Mouse (Mus musculus) kidney, embryonic 16.5 days (tissue): ENCODE data around the gene Slc4a3. TPM values are rescaled to one million over a fixed set of nuclear protein-coding genes. Genes with fewer than 3 reads are reported as not detected.
A peak's percentile ranks its signal among the peaks of the same experiment; 100 is the strongest.

ENCODE experiments used
- ATAC-seq: fragments of 200-750 bp; cut with Nextera tagmentation; 2 replicates; pipeline ENCODE4 v1.8.0; 2017; ENCODE audit warnings: moderate TSS enrichment; ENCODE audit not compliant: low FRiP score, low TSS enrichment
- H3K27ac ChIP-seq: fragments of 300-500 bp; sonication (generic); 2 replicates; pipeline ENCODE4 v1.5.1; 2014; ENCODE audit warnings: low read length
- H3K27me3 ChIP-seq: fragments of 300-500 bp; sonication (generic); 2 replicates; pipeline ENCODE4 v1.6.1; 2014; ENCODE audit warnings: low read length, control low read depth, mixed read lengths; ENCODE audit not compliant: insufficient read depth
- H3K36me3 ChIP-seq: fragments of 300-500 bp; sonication (generic); 2 replicates; pipeline ENCODE4 v1.6.1; 2014; ENCODE audit warnings: low read length, control low read depth, mixed read lengths; ENCODE audit not compliant: insufficient read depth
- H3K4me1 ChIP-seq: fragments of 300-500 bp; sonication (generic); 2 replicates; pipeline ENCODE4 v1.6.1; 2014; ENCODE audit warnings: low read length, control low read depth, mixed read lengths; ENCODE audit not compliant: insufficient read depth
- H3K4me2 ChIP-seq: fragments of 300-500 bp; sonication (generic); replicated peaks from 2 replicates; pipeline ENCODE4 v1.6.1; 2014; ENCODE audit warnings: low read depth, low read length
- H3K4me3 ChIP-seq: fragments of 300-500 bp; sonication (generic); 2 replicates; pipeline ENCODE4 v1.5.1; 2014; ENCODE audit warnings: mild to moderate bottlenecking, low read length
- H3K9ac ChIP-seq: fragments of 300-500 bp; sonication (generic); replicated peaks from 2 replicates; pipeline ENCODE4 v1.6.1; 2014; ENCODE audit warnings: low read length
- H3K9me3 ChIP-seq: fragments of 300-500 bp; sonication (generic); 2 replicates; pipeline ENCODE4 v1.6.1; 2016; ENCODE audit warnings: low read length, control low read depth
- WGBS: fragments of 180-500 bp; shearing (Covaris S2); extraction: QIAGEN DNeasy Blood & Tissue Kit; methylation state at CpG from one replicate; pipeline ENCODE4 v1.1.7; 2014; 5-methylcytosine and 5-hydroxymethylcytosine counted together
- polyA plus RNA-seq: library from polyadenylated mRNA; unstranded; fragments of >200 nt; fragmentation: Nextera tagmentation; extraction: Ambion mirVana; gene quantifications from 2 replicates; pipeline ENCODE4 v1.2.1, GENCODE M21; 2015

The Slc4a3 gene
- polyA plus RNA-seq, 1 experiment from 2014 or later = 24.9 TPM

DNA sequence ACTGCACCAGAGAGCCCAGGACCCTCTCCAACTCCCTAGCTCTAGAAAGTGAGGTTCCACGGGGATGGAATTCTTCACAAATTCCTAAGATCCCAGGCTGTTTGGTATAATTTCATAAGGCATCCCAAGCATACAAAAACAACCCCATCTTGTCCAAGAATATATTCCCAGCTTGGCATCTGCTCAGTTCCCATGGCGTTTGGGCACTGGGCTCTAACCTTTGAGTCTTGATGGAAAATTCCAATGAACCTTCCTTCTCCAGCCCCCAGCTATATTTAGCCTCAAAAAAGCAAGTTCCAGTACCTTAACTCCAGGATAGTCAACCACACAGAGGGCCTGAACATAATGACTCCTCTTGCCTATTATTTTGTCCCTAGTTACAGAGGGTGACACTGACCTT, 43.9 kb downstream of the Slc4a3 start:
- no peak for ATAC-seq
- no peaks in the 10 kb centered on the region for H3K27me3 ChIP-seq
- H3K4me1 ChIP-seq = no peaks in the 10 kb centered on the region

DNA sequence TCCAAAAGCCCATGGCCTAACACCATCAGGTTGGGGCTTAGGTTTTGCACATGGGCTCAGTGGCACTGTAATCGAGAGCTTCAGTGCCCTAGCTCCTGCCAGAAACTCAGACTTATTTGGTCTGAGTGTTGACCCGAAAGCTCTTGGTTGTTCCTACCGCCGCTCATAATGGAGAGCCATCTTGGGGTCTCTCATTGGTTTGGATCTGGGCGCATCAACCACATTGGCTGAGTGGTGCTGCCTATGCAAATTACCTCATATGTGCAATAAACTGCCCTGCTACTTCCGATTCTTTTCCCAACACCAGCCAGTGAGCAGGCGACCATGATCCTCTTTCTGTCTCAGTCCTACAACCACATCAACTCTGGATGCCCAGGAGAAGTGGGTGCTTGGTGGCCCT, 47.9 kb downstream of the Slc4a3 start:
- H3K4me3 ChIP-seq = no peak overlapping the region
- no peak for ATAC-seq
- WGBS = 92% methylated on average over 7 of the region's 7 CpGs
- no peak overlapping the region for H3K4me2 ChIP-seq
- no peak overlapping the region for H3K9ac ChIP-seq
- no peaks in the 10 kb centered on the region for H3K27me3 ChIP-seq
- no peaks in the 10 kb centered on the region for H3K36me3 ChIP-seq
- no peak overlapping the region for H3K27ac ChIP-seq
- H3K9me3 ChIP-seq = no peaks in the 10 kb centered on the region
- H3K4me1 ChIP-seq = no peaks in the 10 kb centered on the region

More for the DNA sequence above, 43.9 kb downstream of the Slc4a3 start:
- H3K27ac ChIP-seq = no peak overlapping the region
- no peak overlapping the region for H3K4me3 ChIP-seq
- no peaks in the 10 kb centered on the region for H3K9me3 ChIP-seq
- H3K9ac ChIP-seq = no peak overlapping the region
- WGBS = 82% methylated on average over 2 of the region's 2 CpGs
- no peak overlapping the region for H3K4me2 ChIP-seq
- H3K36me3 ChIP-seq = no peaks in the 10 kb centered on the region

DNA sequence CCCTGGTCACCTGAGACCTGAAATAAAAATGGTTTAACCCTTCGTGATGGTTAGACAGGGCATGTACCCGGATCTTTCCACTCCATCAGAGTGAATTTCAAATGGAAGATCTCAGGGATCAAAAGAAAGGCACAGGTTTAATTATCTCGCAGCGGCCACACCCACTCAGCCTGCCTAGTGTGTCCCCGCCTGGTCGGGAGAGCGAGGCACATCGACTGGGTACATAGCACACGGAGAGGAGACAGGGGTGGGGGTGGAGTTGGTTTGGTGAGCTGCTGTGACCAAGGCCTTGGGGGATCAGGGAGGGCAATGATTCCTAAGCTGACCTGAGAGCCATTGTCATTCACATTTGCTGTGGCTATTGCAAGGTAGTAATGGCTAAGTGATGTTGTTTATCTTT, 48.8 kb downstream of the Slc4a3 start:
- Histone ChIP-seq H3K4me3 (no peak overlapping the region), H3K4me2 (no peak overlapping the region), H3K4me1 (no peaks in the 10 kb centered on the region), H3K27me3 (no peaks in the 10 kb centered on the region), H3K9me3 (no peaks in the 10 kb centered on the region), H3K36me3 (no peaks in the 10 kb centered on the region), H3K9ac (no peak overlapping the region), H3K27ac (no peak overlapping the region)
- 36% methylated on average over 9 of the region's 9 CpGs for WGBS
- ATAC-seq = no peak

DNA sequence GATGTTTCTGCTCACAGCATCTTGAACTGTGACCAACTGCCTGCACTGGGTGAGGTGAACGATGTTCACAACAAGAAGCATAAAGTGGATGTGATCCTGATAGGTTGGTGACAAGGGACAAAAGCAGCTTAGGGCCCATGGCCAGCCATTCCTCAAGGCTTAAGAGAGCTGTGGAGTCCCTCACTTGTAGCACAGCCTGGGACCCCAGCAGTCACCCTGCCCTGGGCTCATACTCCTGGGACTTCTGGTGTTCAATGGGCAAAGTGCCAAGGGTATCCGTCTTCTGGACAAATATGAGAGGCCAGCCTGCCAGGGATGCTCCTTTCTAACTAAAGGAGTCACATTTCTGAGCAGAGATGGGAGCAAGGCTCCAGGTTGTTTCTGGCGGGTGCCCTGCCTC, 49.9 kb downstream of the Slc4a3 start:
- no peaks in the 10 kb centered on the region for H3K9me3 ChIP-seq
- H3K27ac ChIP-seq = no peak overlapping the region
- H3K4me2 ChIP-seq = no peak overlapping the region
- 73% methylated on average over 3 of the region's 3 CpGs for WGBS
- no peaks in the 10 kb centered on the region for H3K36me3 ChIP-seq
- H3K4me3 ChIP-seq = no peak overlapping the region
- no peak for ATAC-seq
- no peak overlapping the region for H3K9ac ChIP-seq
- H3K27me3 ChIP-seq = no peaks in the 10 kb centered on the region; the same call in 1 of the 2 replicates
- no peaks in the 10 kb centered on the region for H3K4me1 ChIP-seq

DNA sequence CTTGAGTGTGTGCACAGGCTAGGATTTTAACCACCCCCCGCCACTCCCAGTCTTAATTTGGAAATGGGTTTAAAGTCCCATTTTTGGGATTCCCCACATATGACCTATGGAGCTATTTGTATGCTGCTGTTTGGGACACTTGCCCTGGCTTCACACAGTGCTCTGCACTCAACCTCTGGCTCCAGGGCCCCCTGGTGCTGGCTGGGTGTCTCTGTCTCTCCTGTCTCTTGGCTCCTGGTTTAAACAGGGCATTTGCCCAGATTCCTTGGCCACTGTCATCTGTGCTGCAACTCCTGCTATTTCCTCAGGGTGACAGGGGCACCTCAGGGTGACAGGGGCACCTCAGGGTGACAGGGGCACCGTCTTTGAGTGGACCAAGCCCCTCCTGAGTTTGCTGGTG, 50.8 kb downstream of the Slc4a3 start:
- ATAC-seq = no peak; the same call in 1 of the 2 replicates
- Histone ChIP-seq H3K27me3 (peaks cover 4% of the 10 kb centered on the region; the same call in 1 of the 2 replicates), H3K4me3 (no peak overlapping the region), H3K27ac (no peak overlapping the region), H3K9me3 (no peaks in the 10 kb centered on the region), H3K36me3 (no peaks in the 10 kb centered on the region), H3K9ac (no peak overlapping the region), H3K4me1 (no peaks in the 10 kb centered on the region), H3K4me2 (no peak overlapping the region)
- WGBS = 84% methylated on average over 2 of the region's 2 CpGs

DNA sequence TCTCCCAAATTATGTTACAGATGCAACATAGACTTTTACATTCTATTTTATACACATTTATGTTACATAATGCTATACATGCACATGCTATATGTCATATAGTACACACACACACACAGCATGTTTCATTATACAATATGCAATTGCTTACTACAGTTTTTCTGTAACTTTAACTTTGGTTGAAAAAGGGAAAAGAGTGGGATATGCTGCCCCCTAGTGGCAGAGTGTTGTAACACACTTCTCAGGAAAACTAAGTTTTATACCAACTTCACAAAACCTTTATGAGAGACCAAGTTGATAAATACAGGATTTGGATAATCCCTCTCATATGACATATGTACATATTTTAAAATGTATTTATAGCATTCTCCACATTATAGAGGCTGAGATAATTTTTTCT, 51.6 kb downstream of the Slc4a3 start:
- no peak; the same call in 1 of the 2 replicates for ATAC-seq

DNA sequence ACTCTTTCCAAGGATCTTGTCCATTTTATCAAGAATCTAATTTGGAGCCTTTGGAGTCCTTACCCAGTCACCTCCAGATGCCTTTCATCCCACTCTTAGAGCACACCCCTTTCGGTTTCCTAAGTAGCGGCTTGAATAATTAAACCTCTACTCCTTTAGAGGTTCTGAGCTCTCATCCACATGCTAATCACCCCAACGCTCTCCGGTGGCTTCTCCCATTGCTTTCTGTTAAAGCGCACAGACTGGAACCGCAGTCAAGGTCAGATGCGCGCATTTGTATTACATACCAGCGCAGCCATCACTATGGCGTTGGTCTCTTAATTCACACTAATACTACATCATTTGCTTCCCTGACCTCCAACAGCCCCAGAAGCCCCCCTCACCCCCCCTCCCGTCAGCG, 55.7 kb downstream of the Slc4a3 start:
- Histone ChIP-seq H3K4me3 (no peak overlapping the region), H3K27ac (no peak overlapping the region), H3K9me3 (no peaks in the 10 kb centered on the region), H3K9ac (no peak overlapping the region), H3K4me2 (0 out of 2 replicates have a peak overlapping the region, but pooled peaks have one; percentile 4), H3K4me1 (no peaks in the 10 kb centered on the region), H3K27me3 (peaks cover 14% of the 10 kb centered on the region), H3K36me3 (no peaks in the 10 kb centered on the region)
- 7% methylated on average over 12 of the region's 12 CpGs for WGBS
- ATAC-seq = no peak

More for the DNA sequence above, 51.6 kb downstream of the Slc4a3 start:
- Histone ChIP-seq H3K27me3 (peaks cover 9% of the 10 kb centered on the region), H3K4me3 (no peak overlapping the region), H3K9ac (no peak overlapping the region), H3K27ac (no peak overlapping the region), H3K9me3 (no peaks in the 10 kb centered on the region), H3K4me2 (no peak overlapping the region), H3K4me1 (no peaks in the 10 kb centered on the region), H3K36me3 (no peaks in the 10 kb centered on the region)

DNA sequence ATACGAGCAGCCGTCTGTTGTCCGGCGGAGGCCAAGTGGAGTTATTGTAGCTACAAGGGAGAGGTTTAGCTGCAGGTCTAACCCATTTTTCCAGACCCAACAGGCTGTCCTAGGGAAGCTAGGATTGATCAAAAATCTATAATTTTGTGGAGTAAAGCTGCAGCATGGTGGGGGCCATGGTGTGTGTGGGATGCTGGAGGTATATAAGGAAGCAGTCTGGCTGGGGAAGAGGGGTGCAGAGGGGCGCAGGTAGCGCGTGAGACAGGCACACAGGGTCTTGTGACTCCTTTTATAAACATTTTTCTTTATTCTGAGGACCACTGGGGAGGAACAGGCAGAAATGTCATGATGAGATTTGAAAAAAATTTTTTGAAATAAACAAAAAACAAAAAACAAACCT, 57.5 kb downstream of the Slc4a3 start:
- peaks cover 14% of the 10 kb centered on the region for H3K27me3 ChIP-seq
- H3K36me3 ChIP-seq = no peaks in the 10 kb centered on the region
- no peaks in the 10 kb centered on the region for H3K4me1 ChIP-seq
- H3K4me3 ChIP-seq = no peak overlapping the region
- no peak overlapping the region for H3K9ac ChIP-seq
- no peak overlapping the region for H3K27ac ChIP-seq
- H3K9me3 ChIP-seq = no peaks in the 10 kb centered on the region
- H3K4me2 ChIP-seq = no peak overlapping the region
- 73% methylated on average over 7 of the region's 7 CpGs for WGBS
- ATAC-seq = no peak

DNA sequence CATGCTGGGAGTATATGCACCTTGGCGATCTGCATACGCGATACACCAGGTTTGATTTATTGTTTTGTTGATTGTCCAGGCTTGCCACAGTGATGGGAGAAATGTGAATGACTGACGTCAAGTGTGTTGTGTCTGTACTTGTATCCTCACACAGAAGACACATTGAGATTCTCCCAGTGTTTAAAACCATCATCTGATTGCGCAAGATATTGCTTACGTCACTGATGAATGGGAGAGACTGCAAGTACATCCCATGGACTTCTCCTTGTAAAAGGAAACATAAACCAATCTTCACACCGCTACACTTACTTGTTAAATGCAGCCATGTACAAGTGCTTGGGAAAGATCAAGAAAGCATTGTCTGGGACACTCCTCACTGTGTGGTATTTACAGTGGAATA, 62.2 kb downstream of the Slc4a3 start:
- Histone ChIP-seq H3K9ac (no peak overlapping the region), H3K4me2 (no peak overlapping the region), H3K36me3 (no peaks in the 10 kb centered on the region), H3K9me3 (no peaks in the 10 kb centered on the region), H3K27ac (no peak overlapping the region), H3K4me1 (no peaks in the 10 kb centered on the region), H3K4me3 (no peak overlapping the region), H3K27me3 (0 out of 2 replicates have a peak, but pooled peaks cover 3% of the 10 kb centered on the region)
- 88% methylated on average over 7 of the region's 7 CpGs for WGBS
- ATAC-seq = no peak

DNA sequence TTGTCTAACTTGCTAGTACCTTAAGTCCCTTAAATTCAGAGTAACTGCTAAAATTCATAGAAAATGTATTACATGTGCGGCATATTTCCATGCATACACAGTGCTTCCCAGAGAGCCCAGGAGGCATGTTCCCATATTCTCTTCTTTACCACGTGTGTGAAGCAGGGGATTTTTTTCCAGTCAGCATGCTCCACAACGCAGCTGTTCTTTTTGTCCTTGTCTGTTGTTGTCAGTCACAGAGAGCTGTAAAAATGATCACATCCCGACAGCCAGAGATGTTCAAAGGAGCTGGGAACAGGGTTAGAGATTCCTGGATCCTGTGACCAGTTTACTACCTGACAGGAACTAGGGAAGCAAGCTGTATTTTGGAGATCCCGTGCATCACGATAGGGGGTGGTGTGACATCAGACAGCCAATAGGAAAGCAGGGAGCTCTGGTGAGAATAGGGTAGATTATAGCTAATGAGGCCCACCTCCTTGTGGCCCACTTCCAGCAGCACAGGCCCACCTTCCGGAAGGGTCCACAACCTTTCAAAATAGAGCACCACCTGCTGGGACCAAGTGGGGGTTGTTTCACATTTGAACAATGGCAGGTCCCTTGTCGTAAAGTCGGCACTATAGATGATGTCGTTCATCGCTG, 62.7 kb downstream of the Slc4a3 start:
- ATAC-seq = no peak
- Histone ChIP-seq H3K9ac (no peak overlapping the region), H3K4me1 (no peaks in the 10 kb centered on the region), H3K27ac (no peak overlapping the region), H3K9me3 (no peaks in the 10 kb centered on the region), H3K4me3 (no peak overlapping the region), H3K36me3 (no peaks in the 10 kb centered on the region), H3K4me2 (no peak overlapping the region), H3K27me3 (no peaks in the 10 kb centered on the region)
- 71% methylated on average over 11 of the region's 11 CpGs for WGBS
